Mouse (Mus musculus) layer of hippocampus, postnatal 10 days (tissue): Measurements from ENCODE around the gene Eps15l1. TPM values are rescaled to one million over a fixed set of nuclear protein-coding genes. Genes with fewer than 3 reads are reported as not detected.

Experiments
- DNase-seq, 2 experiments: peaks; one replicate each; pipeline ENCODE4 v3.0.0; 2021; ENCODE audit warnings: low spot score in 2 of 2
- total RNA-seq, 2 experiments: library from RNA; stranded (reverse); gene quantifications; 2 replicates each; pipeline ENCODE4 v1.2.3; 2021

Gene Eps15l1
- total RNA-seq, 2 experiments from 2014 or later = 73.3 to 73.5 TPM

DNA sequence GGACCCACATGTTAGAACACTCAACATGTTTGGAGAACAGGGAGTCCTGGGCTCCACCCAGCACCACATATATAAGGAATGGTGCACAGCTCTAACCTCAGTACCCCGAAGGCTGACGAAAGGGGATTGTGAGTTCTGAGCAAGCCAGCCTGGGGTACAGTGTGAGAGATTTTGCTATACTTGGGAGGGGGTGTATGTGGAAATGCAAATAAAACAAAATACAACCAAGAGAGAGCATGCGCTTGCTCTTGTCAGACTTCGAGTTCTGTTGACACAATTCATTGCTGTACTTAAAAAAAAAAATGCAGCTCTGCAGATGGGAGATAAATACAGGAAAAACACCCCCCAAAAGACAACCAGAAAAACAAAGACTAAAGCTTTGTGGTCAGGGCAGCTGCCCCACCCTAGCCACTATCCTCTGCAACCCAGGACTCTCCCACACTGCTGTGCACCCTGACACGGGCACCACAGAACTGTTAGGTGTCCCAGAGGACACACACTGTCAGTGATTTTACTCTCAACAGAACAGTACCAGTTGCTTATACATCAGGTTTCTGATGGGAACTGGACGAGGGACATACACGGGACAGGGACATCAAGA, 69.8 kb downstream of the Eps15l1 start:
- no peak for DNase-seq

DNA sequence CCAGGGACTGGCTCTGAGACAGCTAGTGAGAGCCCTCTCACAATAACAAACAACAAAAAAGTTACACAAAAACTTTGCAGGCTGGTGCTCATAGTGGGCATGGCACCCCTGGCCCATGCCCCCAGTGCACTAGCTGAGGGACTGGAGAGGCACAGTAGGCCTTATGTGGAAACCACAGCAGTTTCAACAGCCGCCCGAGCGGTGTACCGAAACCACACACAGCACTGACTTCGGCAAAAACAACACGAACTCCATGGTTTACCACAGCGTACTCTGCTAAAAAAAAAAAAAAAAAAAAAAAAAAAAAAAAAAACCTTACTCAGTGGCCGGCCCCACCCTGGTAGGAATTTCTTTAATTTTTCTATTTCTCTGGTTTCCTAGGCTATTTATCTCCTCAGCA, 70.5 kb downstream of the Eps15l1 start:
- DNase-seq = no peak

DNA sequence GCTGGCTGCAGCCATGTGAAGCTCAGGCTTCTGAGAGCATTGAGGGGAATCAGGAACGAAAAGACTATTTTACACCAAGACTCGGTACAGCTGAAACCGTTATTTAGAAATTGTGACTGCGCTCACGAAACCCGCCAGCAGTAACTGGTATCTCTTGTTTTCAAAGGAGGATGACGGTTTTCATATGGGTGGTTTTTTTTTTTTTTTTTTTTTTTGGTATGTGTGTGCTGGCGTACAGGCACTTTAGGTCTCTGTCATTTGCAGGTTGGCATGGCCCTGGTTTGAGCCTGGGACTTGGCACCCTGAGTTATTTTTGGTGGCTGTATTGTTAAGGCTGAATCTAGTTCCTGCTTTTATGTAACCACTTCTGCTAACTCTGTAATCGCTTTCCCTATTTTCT, 71.4 kb downstream of the Eps15l1 start:
- DNase-seq = no peak

DNA sequence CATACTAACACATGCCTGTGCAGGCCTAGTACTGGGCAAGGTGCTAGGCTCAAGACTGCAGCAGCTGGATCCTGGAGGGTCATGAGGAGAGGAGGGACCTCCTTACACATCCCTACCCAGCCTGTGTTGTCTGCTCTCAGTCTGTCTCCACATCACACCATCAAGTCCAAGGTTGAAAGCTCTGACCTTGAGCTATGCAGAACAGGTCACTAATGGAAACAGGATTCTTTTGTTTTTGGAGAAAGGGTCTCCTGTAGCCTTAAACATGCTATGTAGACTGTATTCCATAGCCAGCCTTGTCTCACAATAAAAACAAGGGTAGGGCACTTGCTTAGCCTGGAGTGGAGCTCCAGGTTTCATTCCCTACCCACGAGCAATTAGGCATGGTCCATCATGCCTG, 72.3 kb downstream of the Eps15l1 start:
- DNase-seq = no peak

DNA sequence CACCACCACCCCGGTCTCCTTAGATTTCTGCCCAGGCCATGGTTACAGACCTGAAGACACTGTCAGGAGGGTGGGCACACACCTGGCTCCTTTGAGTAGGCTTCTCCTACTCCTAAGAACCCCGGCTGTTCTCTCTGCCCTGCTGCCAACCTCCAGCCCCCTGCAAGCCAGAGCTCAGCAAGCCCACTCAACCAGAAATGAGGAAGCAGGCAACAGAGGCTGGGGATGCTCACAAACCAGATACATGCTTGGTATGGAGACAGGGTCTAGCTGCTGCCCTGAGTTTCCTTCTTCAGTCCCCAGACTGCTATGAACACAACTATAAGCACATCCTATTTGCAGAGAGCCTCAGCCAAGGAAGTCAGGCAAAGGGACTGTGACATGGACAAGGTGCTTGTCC, 73.1 kb downstream of the Eps15l1 start:
- DNase-seq = no peak

DNA sequence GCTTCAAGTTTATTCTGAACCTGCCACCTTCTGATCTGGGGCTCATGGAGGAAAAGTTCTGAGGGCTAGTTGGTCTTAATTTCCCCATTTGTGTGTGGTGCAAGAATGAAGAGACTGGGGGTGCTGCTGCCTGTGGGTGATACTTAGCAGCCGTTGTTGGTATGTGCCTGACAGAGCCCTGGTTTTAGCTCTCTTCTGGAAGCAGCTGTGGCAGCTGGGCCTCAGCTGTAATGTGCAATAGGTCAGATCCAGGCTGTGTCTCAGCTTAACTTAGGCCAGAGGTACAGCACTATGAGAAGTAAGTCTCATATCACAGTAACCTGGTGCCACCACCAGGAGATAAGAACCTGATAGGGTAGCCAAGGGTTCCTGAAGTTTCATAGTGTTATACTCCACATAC, 73.7 kb downstream of the Eps15l1 start:
- DNase-seq = no peak

DNA sequence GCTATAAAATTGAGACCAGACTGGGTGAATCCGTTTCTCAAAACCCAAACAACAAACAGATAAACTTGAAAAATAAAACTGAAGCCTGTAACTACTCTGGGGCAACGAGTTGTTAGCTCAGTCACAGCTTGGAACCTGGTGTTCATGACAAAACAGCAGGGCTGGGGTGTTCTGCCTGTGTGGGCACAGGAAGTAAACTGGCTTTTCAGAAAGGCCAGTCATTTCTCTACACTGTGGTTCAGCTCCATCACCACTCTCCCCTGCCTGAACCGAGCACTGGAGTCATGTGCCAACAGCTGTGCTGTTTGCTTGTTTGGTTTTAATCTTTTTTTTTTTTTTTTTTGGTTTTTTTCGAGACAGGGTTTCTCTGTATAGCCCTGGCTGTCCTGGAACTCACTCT, 77.5 kb downstream of the Eps15l1 start:
- DNase-seq = no peak

DNA sequence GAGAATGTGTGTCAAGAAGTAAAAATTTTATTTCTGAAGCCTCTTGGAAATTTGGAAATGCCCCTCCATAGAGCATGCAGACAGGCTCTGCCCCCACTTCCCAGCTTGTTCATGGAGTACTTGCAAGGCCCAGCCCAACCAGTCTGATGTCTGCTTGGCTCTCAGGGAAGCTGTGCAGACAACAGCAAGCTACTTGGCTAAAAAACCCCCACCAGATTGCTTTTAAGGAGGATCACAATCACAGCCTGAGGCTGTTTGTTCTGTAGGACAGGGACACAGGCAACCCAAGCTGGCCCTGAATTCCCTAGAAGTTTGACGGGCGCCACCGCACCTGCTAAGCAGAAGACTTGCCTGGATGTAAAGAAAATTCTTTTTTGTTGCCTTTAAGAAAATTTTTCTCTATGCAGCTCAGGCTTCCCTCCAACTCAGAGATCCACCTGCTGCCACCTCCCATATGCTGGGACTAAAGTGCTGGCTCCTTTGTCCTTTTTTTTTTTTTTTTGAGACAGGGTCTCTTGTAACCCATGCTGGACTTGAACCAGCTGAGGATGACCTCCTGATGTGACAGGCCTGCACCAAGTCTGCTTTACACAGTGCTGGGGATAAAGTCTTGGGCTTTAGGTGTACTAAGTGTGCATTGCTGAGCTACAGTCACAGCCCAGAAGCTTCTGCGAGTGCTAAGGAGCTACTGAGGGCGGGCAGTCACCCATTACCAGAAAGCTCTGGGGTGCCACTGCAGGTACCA, 78.5 kb downstream of the Eps15l1 start:
- DNase-seq = no peak

DNA sequence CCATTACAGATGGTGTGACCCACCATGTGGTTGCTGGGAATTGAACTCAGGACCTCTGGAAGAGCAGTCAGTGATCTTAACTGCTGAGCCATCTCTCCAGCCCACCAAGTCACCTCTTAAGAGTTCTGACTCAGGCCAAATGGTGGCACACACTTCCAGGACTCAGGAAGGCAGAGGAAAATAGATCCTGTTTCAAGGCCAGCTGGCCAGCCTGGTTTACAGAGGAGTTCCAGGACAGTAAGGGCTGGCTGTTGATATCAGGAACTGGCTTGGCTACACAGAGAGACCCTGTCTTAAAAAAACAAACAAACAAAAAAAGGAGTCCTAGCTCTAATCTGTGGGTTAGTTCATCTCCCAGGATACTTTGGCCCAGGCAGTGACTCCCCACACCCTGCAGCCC, 84.2 kb downstream of the Eps15l1 start:
- no peak for DNase-seq

DNA sequence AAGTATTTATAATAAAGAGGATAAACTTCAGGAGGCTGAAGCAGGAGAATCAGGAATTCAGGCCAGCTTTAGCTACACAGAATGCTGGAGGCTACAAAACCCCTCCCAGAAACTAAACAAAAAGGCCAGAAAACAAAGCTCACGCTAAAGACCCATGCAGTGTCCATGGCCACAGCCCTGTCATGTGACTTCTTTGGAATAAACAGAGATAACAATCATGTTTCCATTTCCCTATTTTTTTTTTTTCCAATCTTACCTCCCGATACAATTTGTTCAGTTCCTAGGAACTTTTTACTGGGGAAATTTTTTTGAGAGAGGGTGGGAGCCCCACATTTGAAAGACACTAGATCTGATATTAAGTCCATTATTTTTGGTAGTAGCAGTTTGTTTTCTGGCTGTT, 85.0 kb downstream of the Eps15l1 start:
- DNase-seq = no peak

DNA sequence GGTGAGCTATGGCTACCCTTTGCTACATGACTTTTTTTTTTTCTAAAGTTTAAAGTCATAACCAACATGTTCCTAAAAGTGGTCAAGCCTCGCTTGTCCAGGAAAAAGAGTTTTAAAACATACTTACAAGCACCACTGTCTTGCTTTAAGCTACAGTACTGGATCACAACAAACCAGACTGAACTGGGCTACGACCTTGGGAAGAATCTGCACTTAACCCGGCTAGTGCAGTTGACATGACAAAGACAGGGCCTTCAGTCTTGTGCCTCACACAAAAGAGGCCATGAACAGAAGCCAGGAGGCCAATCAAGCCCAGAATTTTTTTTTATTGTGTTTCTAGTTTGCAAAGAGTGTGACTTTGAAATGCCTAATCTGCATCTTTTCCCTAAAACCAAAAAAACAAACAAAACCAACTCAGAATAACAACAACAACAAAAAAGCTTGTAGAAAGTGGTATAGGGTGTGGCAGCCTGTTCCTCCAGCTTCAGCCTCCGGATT, 87.1 kb downstream of the Eps15l1 start:
- DNase-seq = no peak

DNA sequence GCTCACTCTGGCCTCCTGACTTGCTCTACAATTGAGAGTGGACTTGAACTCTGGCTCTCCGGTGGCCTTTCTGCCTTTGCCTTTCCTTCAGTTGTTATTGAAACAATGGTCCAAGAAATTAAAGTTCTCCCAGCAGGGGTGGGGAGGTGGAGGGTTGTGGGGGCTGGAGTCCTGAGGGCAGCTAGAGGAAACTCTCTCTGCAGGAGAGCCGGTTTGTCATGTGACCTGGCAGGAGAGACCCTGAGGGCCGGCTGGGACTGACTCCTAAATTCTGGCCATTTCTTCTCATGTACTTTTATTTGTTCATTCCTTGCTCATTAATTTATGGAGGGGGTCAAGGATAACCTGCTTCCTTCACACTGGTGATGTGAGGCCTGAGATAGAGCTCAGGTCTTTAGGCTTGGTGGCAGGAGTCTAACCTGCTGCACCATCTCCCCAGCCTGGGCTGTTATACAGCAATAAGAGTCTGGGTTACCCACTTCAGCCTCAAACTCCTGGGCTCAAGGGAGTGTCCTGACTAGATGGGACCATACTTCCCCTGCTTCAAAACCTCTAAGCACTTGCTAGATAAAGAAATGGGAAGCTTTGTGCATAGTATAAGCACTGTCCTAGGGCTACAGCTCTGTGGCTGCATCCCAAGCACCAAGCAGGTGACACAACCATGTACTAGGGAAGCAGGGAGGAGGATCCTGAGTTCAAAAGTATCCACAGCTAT, 87.7 kb downstream of the Eps15l1 start:
- no peak for DNase-seq

DNA sequence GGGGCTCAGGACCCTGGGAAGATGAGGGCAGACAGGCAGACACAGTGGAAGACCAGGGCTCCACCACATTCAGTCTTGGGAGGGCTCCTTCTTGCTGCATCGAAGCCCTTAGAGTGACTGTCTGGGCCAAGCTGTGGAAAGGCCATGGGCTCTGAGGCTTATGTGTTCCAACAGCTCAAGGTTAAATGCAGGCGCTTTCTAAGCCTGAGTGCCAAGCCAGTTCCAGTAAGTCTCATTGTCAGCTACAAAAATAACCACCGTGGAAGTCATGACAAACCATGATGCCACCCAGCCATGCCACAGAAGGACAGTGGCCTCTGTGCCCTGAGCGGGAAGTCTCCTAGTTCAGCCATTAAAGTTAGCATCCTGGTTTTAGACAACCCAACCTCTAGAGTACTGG, 89.6 kb downstream of the Eps15l1 start:
- no peak for DNase-seq

DNA sequence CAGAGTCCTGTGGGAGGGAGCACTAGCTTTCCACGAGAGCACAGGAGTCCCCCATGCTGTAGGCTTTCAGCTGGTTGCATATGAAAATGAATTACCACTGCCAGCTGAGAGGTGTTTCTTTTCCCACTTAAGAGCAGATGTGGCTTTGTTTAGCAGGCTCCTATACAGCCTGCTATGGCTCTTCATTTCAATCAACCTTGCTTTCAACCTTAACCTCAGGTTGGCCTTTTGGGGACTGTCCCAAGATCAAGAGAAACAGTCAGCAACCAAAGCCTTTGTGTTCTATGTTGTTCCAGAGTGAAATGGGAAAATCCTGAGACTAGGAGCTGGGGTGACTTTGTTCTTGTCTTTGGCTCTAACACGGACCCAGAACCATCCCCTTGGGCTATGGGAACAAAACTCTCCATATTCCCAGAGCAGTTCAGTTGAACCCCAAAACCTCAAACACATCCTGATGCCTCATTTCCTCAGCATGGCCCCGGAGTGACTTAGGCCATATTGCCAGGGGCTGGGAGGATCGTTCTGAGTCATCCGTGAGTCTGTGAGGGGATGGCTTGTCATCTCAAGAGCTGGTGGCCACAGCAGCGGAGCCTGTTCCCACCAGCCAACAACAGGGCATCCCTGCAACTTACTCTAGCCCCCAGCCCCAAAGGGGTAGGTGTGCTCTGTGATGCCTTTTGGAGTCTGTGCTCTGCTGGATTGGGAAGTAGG, 90.3 kb downstream of the Eps15l1 start:
- no peak for DNase-seq

DNA sequence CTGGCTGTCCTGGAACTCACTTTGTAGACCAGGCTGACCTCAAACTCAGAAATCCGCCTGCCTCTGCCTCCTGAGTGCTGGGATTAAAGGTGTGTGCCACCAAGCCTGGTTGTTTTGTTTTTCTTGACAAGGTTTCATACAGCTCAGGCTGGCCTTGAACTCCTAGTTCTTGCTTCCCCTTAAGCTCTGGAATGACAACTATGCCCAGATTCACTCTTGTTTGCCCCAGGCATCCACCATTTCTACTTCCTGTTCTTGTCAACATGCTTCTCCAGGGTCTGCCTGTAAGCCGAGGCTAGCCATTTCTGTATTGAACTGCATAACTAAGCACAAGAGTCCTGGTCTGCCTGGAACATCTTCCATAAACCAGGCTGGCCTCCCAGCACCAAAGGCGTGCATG, 92.1 kb downstream of the Eps15l1 start:
- DNase-seq = no peak

DNA sequence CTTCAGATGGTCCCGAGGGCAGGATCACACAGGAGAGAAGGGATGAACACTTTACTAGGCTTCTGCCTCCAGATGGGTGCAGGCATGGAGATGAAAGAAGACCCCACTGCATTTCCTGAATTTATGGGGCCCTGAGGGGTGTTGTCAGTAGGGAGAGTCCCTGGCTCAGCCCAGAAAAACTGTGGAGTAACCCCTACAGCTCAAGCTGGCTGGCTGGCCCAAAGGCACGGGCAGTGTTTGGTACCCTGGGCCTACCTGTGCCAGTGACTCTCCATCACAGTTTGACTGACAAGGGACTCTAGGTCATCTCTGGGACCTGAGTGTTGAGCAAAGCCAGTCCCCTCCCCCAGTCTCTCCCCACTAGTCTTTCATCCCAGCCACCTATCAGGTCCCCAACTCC, 96.6 kb downstream of the Eps15l1 start:
- DNase-seq = no peak

DNA sequence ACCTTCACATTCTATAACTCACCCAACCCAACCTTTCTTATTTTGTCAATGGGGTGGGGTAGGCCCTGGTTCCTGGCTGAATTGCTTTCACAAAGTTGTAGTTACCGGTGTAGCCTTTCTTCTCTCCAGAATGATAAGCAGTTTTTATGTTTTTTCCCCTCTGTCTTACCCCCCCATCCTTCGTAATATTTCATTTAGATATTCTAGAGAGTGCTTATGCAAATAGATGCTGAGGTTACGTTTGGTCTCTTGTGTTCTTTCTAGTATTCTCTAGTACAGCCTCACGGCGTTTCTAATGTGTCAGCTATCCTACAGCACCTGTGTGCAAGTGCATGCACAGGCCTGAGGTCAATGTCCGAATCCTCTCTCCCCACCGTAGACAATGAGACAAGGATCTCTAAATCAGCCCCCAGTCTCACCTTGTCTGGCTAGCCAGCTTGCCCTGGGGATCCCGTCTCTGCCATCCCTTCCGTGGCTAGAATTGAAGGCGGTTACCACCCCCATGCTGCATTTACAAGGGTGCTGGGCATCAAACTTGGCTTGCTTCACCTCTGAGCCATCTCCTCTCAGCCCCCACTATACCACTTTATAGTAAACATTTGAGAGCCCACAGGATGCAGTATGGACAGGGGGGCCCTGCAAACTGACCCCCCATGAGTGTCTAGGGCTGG, 97.1 kb downstream of the Eps15l1 start:
- no peak for DNase-seq

DNA sequence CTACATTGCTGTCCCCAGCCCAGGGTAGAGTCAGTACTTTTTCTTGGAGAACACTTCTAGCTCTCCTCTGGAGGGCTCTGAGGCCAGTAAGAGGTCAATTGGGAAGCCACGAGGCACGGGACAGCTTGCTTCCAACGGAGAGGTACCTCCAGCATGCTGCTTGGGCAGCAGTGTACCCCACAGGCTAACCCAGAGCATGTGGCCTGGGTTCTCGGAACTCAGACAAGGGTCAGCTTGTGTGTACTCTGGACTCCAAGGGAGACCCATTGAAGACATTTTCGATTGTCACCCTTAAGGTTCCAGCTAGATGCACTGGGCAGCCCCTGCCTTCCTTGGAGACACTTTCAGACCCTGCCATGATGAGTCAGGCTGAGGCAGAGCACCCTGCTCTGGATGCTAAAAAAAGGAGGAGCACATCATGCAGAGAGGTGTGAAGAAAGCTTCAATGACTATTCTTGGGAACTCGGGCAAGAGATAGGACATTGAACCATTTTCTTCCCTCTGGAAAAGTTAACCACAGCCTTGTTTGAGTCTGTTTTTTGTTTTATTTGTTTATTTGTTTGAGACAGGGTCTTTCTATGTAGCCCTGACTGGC, 98.0 kb downstream of the Eps15l1 start:
- no peak for DNase-seq

DNA sequence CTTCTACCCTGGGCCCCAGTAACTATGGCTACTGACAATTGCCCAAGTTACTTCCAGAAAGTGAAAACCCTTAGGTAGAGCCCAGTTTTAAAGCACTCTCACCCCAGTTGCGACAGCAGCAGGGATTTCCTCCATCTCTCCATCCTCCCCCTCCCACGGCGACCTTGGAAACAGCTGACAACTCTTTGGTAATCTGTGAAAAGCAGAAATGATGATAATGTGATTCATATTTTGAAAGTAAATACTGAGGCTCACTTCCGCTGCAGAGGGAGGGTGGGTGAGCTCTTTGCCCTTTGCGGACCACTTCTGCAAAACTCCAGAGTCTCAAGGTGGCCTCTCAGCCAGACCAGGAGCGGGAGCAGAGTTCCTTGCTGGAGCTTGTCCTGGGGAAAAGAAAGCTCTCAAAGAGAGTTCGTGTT, 98.8 kb downstream of the Eps15l1 start:
- DNase-seq = no peak

DNA sequence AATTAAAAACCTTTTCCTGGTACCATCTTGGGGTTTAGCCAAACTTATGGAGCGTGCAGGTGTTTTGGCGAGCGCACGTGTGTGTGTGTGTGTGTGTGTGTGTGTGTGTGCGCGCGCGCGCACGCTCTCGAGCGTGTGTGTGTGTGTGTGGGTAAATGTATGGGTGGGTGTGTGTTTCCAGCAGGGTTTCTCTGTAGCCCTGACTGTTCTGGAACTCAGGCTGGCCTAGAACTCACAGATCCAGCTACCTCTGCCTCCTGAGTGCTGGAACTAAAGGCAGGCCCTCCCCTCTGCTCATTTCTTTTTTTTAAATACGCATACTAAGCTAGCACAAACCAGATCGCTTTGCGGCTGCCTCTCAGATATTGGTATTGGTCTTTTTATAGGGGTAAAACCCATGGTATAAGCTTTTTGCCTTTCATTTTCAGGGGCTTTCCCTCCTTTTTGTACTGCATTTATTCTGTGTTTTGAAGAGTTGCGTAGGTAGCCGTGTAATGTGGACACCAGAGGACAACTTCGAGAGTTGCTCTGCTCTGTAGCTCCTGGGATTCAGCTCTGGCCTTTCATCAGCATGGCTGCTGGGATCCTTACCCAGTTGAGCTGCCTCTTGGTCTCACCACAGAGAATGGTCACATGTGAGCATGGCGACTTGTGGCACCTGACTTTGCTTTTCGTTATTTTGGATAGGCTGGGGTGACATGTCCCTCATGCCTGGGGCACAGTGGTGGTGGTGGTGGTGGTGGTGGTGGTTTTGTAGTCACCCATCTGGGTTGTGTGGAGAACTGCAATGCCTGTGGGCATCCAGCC, 99.4 kb downstream of the Eps15l1 start:
- DNase-seq = no peak
